Mouse (Mus musculus) layer of hippocampus, adult 9-11 months (tissue): ENCODE measurements around the gene Eif2s2.
"Not testable (repeated sequence)": the region's sequence is repeated elsewhere in the genome, so short reads cannot be mapped to it uniquely, and the experiment has no call there.

Experiments
- DNase-seq: peaks from one replicate; pipeline ENCODE4 v3.0.0; 2022

Eif2s2 gene

DNA sequence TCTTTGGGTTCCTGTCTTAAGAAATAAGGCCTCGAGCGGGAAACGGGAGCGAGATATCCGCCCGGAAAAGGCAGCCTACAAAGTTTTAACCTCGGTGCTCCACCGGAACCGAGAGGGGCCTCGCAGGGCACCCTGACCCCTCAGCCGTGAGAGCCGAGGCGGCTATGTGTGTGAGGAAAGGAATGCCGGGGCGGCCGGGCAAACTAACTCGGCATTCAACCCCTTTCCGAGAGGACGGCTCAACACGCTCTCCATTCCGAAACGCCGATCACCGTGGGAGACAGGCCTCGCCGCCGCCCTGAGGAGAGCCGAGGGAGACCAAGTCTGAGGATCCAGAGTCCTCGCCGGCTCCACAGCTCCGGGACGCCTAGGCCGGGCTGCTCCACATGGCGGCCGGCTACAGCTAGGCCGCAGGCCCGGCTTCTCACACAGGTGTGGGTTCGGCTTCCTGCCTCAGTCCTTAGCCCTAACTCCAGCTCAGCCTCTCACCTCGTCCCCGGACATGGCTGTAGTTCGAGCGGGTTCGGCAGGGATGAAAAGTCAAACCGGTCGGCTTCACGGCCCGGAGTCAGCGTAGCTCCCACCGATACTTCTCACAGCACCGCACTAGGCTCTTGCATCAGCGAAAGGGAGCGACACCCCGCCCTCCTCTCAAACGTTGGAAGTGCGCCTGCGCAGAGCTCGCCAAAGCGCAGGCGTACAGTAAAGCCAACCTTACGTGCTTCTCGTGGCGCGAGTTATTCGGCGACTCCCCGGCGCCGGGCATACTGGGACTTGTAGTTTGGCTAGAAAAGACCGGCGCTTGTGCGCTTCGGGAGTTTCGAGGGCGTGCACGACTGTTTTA lies at the start of gene Eif2s2:
TSS of gene Eif2s2 (minus strand) at position 735 of the 844 bp plus-strand sequence.
- peak; percentile 97 for DNase-seq

DNA sequence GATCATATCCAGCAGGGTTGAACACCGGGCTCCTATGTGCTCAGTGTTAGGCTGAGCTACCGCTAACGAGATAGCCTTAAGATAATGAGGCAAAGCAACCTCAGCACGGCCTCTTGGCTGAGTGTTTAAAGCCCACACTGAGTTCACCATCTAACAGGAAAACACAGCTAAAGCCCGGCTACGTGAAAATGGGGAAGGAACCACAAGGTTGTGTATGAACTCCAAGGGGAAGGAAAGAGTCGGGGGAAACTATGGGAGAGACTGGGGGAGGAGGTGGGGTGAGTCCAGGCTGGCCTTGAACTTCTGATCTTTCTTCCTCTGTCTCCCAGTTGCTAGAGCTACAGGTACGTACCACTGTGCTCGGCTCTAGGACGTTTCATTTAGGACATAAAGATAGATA lies 49.2 kb upstream of the Eif2s2 start:
- DNase-seq = no peak

DNA sequence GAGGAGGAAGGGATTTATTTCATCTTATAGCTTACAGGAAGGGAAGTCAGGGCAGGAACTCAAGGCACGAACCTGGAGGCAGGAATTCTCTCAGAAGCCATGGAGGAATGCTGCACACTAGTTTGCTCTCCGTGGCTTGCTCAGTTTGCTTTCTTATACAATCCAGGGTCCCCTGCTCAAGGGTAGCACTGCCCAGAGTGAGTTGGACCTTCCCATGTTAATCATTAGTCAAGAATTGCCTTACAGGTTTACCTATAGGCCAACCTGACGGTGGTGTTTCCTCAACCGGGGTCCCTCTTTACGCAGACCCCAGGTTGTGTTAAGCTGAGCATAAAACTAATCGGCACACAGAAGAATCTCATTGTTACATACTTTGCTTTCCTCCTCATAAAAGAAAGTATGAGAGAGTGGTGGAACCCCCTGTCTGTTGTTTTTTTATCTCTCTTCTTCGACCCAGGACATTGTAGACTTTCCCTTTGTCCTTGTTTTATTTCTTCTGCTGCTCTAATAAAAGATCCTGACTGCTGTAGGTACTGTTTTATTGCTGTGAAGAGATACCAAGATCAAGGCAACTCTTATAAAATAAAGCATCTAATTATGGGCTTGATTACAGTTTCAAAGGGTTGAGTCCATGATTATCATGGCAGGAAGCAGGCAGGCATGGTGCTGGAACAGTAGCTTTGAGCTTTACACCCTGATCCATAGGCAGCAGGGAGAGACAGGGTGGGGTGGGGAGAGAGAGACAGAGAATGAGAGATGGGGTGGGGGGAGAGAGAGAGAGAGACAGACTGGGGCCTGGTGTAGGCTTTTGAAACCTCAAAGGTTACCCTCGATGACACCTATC lies 45.0 kb upstream of the Eif2s2 start:
- no peak for DNase-seq

DNA sequence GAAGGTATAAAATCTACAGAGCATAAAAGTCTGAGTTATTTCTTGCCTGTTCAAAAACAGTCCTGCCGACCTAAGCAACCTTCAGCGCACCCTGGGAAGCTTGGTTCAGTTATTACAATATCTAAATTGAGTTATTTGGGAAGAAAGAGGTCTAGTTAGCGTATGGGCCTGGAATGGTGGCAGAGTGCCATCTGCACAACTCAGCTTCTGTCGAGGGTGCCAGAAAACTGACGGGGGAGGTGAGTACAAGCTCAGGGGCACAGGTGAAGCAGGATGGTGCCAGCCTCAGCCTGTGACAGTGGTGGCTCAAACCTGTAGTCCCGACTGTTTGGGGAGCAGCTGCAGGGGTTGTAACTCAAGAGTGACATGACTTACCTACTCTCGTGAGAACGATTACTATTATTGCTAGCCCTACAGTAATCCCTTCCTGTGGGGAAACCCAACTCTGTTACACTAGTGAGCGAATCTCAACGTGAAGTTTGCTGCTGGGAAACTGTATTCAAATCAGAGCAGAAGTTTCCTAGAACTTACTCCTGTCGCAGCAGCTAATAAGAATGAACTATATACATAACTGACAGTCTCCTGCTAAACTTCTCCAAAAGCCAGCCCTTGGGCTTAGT lies 43.9 kb upstream of the Eif2s2 start:
- DNase-seq = no peak

DNA sequence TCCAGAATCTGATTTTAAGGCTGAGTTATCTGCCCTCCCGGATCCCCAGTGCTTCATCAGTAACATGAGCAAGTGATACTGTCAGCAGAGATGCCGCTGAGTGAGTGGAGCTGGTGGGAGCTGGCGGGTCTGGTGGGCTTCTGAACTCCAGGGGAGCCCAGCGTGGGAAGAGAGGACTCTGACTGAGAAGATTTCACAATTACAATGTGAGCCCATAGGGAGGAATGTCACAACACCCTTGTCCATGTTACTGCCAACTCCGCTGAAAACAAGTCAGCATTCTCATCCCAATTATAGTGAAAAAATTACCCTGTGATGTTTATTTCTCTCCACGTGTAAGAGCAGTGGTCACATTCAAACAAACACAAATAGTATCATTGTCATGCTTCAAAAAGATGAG lies 43.4 kb upstream of the Eif2s2 start:
- DNase-seq = no peak

DNA sequence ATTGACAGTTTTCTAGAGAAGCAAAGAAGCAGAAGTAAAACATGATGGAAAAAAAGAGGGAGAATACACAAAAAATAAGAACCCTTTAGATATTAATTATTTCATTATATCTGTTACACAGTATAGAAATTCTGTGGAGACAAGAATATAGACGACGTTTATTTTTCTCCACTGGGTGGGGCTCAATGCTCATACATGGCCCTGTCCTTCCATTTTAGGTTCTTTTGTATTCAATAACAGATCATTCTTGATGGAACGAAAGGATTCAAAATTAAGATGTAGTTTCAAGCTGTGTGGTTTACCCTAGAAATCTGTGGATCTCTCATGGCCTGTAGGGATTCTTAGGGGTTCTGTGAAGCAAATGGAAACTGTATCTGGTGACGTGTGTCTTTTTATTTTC lies 41.1 kb upstream of the Eif2s2 start:
- DNase-seq = no peak

DNA sequence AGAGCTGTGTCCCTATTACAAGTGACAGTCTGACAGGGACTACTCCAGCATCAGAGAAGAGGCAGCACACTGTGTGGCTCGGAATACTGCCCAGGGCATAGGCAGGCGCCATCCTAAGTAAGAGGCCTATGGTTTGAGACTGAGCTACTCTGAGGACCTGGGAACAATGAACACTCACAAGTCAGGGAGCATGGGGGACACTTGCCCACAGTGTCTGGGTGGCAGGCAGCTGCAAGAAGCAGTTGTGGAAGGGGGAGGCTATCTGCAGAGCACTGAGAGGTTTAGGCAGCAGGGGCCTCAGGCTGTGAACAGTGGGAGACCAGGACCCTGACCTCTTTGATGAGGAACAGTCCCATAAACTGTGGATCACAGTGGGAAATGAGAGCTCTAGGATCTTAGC lies 35.6 kb upstream of the Eif2s2 start:
- DNase-seq = no peak

DNA sequence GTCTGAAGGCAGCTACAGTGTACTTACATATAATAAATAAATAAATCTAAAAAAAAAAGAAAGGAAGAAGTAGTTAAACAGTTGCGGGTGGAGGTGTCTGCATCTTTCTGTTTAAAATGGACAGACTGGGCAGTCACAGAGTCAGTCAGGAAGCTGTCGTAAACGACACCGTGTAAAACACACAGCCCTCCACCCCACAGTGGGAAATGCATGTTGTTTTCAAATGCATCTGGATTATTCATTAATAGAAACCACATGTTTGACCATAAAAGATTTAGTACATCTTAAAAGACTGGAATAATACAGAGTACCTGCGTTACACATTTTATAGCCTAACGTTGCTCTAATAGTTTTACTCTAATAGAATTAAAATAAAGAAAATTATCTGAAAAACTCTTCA lies 34.1 kb upstream of the Eif2s2 start:
- no peak for DNase-seq

DNA sequence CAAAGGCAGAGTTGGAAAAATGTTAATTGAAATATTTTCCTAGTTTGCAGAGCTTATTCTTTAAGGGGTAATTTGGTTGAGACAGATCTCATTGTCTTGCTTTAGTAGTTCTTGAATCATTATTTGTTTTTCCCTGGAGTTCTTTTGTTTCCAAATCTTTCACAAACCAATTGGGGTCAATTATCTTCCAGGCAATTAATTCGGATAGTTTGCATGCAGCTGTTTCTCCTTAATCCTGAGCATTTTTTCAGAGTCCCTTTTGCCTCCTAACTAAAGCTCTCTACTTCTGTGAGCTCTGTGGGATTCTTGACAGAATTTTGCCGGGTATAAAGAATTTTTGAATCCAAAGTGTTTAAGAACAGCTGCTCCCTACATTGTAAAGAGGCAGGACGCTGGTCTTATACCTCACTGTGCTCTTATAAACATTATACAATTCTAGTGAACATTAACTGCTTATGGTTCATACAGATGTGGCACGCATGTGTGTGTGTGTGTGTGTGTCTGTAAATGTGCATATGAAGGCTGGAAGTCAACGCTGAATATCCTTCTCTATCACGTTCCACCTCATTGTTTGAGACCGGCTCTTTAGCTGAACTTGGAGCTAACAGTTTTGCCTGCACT lies 32.8 kb upstream of the Eif2s2 start:
- no peak for DNase-seq

DNA sequence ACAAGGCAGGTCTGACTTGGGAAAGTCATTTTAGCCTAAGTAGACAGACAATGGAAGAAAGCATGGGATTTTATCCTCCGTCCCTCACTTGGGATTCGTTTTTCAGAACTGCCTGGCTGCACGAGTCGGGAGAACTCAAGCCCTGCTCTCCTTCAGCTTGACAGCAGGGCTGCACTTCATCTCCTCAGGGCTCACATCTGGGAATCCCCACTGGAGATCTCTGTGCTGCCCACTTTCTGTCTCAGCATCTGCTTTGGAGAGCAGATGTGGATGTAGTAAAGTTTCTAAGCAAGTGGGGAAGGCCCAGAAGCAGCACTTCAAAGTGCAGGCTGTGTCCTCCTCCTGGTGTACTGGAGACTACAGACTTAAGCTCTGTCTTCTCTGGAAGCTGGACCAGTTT lies 29.4 kb upstream of the Eif2s2 start:
- DNase-seq = not testable (repeated sequence)

DNA sequence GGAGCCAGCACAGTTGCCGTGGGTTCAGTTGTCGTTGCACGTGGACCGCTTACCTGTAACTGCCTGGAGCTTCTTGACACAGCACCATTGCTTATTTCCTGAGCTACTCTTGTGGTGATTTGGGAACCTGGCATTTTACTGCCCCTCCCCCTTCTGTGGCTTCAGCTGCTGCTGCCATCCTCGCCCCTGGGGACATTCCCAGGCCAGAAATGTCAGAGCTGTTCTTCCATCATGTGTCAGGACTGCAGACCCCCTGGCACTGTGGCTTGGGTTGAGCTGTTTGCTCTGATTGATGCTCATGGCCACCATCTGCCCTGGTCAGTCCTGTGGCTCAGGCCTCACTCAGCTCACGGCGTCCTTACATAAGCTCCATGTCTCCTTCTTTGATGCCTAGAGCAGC lies 28.2 kb upstream of the Eif2s2 start:
- DNase-seq = no peak

DNA sequence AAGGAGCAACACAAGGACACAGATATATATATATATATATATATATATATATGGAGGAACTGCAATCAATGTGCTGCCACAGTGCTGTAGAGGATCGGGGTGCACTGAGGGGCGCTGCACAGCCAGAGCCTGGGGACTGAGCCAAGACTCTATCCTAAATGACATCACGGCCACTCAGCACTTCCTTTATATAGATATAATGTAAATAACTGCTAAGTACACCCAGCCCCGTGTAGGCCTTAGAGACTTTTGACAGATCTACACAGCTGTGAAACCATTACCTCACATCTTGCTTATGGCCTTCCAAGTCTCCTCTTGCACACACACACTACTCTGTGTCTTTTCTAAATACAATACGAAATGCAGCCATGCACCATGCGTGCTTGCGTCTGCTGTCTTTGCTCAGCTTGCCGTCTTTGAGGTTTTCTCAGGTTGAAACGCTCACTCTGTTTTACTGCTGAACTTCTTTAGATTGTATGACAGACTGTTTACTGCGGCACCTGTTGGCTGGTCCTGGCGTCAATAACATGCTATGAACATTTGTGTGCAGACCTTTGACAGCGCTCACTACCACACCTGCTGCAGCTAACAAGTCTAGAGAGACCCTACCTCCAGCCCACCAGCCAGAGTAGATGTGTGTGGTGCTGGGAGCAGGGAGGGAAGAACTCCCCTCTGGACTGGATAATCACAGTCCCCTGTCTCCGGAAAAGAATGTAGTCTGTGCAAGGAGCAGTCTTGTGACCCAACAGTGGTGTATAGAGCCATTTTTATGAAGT lies 25.3 kb upstream of the Eif2s2 start:
- DNase-seq = no peak

DNA sequence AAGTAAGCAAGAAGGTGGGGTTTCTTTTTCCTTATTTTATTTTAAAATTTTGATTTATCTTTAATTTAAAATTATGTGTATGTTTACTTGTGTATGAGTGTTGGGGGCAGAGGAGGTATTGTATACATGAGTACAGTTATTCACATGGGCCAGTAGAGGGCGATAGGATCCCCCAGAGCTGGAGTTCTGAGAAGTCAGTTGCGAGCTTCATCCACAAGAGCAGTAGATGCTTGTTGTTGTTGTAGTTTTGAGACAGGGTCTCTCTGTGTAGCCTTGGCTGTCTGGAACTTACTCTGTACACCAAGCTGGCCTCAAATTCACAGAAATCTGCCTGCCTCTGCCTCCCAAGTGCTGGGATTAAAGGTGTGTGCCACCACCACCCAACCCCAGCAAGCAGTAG lies 23.8 kb upstream of the Eif2s2 start:
- no peak for DNase-seq

DNA sequence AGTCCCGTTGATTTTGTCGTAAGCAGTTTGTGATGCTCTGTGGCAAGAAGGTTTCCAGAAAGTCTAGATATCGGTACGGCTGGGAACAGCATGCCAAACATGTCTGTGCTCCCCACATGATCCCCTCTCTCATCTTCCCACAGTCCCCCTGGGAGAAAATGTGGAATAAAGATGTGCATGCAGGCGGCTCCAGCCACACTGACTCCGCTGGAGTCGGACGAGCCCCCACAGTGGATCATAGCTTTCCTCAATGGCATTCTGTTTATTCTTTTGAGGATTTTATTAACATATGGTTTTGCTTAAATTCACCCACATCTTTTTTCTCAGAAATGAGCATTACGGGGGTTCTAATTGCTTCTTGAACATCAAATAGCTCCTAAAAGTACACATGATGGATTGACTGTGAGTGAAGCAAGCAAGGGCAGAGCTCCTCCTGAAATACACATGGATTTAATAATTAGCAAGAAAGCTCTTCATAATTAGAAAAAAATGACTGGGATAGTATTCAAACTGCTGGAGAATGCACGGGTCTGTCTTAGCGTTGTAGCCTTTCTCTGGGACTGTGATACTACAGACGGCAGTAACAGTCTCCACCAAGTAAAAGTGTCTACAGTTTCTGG lies 23.3 kb upstream of the Eif2s2 start:
- DNase-seq = no peak

DNA sequence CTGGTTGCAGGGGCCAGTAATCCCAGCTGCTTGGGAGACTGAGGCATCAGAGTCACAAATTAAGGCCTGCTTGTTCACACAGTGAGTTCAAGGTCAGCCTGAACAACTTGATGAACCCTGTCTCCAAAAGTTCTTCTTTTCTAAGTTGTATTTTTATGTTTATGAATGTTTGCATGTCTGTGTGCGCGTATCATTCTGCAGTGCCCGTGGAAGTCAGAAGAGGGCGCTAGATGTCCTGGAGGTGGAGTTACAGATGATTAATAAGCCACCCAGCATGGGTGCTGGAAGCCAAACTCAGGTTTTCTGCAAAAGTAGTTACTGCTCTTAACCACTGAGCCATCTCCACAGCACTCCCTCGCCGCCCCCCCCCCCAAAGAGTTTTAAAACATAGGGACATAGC lies 17.1 kb upstream of the Eif2s2 start:
- DNase-seq = no peak

DNA sequence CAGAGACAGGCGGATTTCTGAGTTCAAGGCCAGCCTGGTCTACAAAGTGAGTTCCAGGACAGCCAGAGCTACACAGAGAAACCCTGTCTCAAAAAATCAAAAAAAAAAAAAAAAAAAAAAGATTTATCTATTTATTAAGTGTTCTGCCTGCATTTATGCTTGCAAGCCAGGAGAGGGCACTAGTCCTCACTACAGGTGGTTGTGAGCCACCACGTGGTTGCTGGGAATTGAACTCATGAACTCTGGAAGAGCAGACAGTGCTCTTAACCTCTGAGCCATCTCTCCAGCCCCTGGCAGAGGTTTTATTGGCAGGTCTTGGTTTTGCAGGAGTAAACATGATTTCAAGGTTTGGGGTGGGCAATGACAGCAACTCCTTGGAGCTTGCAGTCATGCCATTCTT lies 15.5 kb upstream of the Eif2s2 start:
- DNase-seq = not testable (repeated sequence)

DNA sequence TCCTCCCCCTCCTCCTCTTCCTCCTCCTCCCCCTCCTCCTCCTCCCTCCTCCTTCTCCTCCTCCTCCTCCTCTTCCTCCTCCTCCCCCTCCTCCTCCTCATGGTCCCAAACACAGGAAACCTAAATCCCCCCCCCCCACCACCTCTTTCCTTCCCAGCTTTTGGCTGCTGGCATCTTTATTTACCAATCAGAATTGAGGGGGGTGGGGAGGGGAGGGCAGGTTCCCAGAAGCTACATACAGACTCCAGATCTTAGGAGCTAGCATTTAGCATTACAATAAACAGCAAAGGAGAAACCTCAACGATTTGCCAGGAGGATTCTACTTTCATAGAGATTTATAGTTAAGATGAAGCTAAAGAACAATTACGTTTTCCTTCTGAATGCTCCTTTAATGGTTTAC lies 13.1 kb upstream of the Eif2s2 start:
- no peak for DNase-seq

DNA sequence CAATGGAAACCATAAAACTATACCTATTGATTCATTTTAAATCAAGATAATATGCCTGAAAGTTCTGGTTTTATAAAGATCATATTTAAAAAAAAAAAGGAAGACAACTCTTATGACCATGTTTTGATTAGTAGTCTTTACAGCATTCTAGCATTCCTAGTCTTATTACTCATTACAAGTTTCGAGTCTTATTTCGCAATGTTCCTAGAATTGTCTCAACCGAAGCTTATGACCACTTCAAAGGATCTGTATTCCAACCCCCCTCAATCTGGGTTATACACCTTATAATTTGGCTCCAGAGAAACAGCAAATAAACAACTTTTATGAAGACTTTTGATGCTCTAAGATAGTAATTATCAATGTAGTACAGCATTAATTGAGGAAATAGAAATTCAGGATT lies 9.4 kb upstream of the Eif2s2 start:
- no peak for DNase-seq

DNA sequence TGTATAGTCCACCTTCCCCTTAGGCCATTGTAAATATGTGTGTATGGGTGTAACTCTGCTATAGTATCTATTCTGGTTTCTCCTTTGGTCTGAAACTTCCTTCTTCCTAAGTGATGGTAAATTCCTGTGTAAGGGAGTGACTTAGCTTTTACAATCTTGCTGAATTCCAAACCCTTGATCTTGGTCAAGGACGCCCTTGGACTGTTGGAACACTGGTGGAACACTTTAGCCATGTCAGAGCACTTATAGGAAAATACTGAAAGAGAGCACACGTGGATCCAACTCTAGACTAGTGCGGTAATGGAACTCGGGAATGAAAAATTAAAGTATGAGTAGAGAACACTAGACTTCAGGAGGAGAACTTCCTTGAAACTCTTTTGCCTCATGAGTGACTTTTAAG lies 6.7 kb upstream of the Eif2s2 start:
- DNase-seq = not testable (repeated sequence)

DNA sequence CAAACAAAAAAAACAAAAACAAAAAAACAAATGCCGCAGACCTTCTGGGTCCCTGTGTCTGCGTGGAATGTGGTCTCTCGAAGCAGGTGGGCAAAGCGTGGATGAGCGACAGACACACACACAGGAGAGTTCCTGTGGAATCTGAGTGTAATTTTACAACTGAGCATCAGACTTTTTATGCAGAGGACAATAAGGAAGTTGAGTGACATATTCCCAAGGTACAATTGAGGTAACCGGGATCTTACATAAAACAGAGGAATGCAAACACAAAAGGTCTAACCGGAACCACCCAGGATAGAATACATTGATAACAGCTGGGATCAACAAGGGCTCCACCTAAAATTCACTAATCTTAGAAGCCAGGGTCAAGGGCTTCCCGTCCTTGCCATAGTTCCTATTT lies 6.3 kb upstream of the Eif2s2 start:
- DNase-seq = not testable (repeated sequence)

DNA sequence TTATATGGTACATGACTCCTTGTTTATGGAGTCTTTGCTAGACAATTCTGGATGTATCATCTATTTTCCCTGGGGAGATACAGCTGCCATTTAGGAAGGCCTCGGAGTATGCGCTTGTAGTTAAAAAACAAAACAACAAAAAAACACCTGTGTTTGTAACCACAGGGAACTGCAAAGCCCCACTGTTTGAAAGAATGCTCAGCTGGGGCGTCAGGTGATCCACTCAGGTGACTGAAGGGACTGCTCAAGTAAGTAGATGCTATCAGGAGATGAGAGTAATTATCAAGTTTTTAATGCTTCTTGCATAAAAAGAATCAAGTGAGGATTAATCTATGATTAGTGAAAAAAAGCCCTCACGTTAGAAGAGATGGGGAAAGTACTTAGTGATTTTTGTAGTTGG lies 813 bp upstream of the Eif2s2 start:
- DNase-seq = no peak

DNA sequence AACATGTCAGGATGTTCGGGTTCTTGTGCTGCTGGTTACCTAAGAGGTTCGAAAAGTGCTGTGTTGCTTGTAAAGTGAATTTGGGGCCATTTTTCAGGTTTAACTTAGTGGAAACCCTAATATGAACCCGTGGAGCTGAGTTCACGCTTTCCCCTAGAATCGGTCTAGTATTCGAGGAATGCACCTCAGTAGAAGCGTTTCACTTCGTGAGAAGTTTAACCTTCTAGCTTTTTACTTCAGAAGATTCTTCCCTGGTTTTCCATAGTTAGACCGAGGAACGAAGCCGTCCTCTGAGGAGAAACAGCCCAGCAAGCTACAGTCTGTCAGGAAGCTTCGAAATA lies 280 bp upstream of the Eif2s2 start:
- DNase-seq = no peak
